20 mouse cellular contexts compared by ENCODE assay signal in the genomic region with DNA sequence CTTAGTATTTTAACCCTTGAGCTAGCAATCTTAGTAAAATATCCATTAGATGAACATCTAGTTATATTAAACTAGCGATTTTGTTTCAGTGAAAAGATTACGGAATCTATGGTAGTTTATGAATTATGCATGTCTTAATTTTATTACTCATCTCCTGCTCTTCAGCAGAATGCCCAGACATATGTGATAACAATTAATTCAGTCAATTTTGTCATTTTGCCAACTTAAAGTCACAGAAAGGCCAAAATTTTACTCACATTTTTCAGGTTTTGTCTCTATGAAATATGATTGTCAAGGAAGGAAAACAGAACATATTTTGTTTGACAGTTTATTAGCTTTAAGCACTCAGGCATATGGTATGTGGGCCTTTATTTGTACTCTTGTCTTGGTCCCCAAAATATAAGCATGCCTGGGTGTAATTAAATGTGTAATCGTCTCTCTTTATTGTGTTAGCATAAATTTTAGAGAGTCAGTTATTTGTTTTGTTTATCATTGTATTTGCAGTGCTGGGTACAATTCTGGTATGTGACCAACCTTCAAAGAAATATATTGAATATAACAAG.
"Had no signal": no experiment of that assay in that cellular context is flagged by ENCODE, and none has a peak within 500 bp of the region (broad histone marks: within the 10 kb centered on the region; RNA-seq: fewer than 3 reads in every experiment).

No protein-coding gene starts in this region.

- H3K9me3 ChIP-seq: lung, embryonic 15.5 days; midbrain, embryonic 13.5 days; midbrain, embryonic 15.5 days; neural tube, embryonic 12.5 days had no signal

- H3K4me2 ChIP-seq: lung, embryonic 15.5 days; midbrain, embryonic 11.5 days; midbrain, embryonic 13.5 days; midbrain, embryonic 15.5 days; neural tube, embryonic 12.5 days had no signal

- H3K27me3 ChIP-seq: lung, embryonic 15.5 days; megakaryocyte, embryonic 14.5 days; midbrain, embryonic 13.5 days; midbrain, embryonic 15.5 days; neural tube, embryonic 12.5 days had no signal

- DNase-seq: liver, postnatal 0 days; lung, adult 2 months; lung, postnatal 14 days; lung, postnatal 36 days; retina, postnatal 1 day; right cerebral cortex, adult 18-20 months; right cerebral cortex, postnatal 25 days; right cerebral cortex, postnatal 4 days; spleen, adult 18-20 months; thymus, adult 18-20 months; thymus, postnatal 14 days; thymus, postnatal 36 days had no signal

- H3K4me1 ChIP-seq: lung, embryonic 15.5 days; megakaryocyte, embryonic 14.5 days; midbrain, embryonic 13.5 days; midbrain, embryonic 15.5 days; neural tube, embryonic 12.5 days had no signal

- H3K36me3 ChIP-seq: lung, embryonic 15.5 days; midbrain, embryonic 13.5 days; midbrain, embryonic 15.5 days; neural tube, embryonic 12.5 days had no signal

- H3K9ac ChIP-seq: liver, postnatal 0 days; lung, embryonic 15.5 days; midbrain, embryonic 13.5 days; midbrain, embryonic 15.5 days; neural tube, embryonic 12.5 days had no signal

- H3K27ac ChIP-seq: lung, embryonic 15.5 days; macrophage; midbrain, embryonic 13.5 days; midbrain, embryonic 15.5 days; neural tube, embryonic 12.5 days had no signal

- H3K4me3 ChIP-seq: lung, embryonic 15.5 days; megakaryocyte, embryonic 14.5 days; midbrain, embryonic 13.5 days; midbrain, embryonic 15.5 days; neural tube, embryonic 12.5 days had no signal

- ATAC-seq: liver, postnatal 0 days; lung, postnatal 0 days; midbrain, embryonic 13.5 days; midbrain, embryonic 15.5 days had no signal
